Mouse (Mus musculus): ENCODE measurements around the gene Ttll3.

DNA sequence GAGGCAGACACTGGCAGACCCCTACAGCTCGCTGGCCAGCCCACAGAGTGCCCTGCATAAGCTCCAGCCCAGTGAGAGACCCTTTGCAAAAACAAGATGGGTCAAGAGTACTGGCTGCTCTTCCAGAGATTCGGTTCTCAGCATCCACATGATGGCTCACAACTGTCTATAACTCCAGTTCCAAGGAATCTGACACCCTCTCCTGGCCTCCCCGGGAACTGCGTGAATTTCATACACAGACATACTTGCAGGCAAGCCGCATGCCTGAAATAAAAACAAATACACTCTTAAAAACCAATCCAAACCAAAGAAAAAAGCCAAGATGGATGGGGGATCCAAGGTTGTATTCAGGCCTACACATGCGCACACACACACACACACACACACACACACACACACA lies 6.4 kb downstream of the Ttll3 start:
- TF ChIP-seq EP300 (IDR thresholded peaks at IDR 0.05; ENCODE audit: low read length) (no peak), MEF2A (IDR thresholded peaks at IDR 0.05; ENCODE audit: borderline replicate concordance, low read depth, low read length) (no peak), POLR2A (IDR thresholded peaks at IDR 0.05; ENCODE audit: low read depth, low read length) (no peak), ZC3H11A (IDR thresholded peaks at IDR 0.05; ENCODE audit: low read depth, low read length) (no peak), MAX (IDR thresholded peaks at IDR 0.05; ENCODE audit: low read length) (no peak), CHD2 (IDR thresholded peaks at IDR 0.05; ENCODE audit: low read length) (no peak), ETS1 (conservative IDR thresholded peaks at IDR 0.05; ENCODE audit: low read depth, low read length) (no peak), IRF4 (IDR thresholded peaks at IDR 0.05; ENCODE audit: low read depth, low read length) (no peak)

All from CH12.LX (cell line).